Mouse (Mus musculus) olfactory bulb, adult 2 months (tissue): ENCODE data around the gene Xrcc4.

Source experiments
- CTCF ChIP-seq: fragments of 200-500 bp; IDR thresholded peaks from 2 replicates; pipeline ENCODE4 v1.5.1; 2012; ENCODE audit warnings: low read depth, mild to moderate bottlenecking, low read length, moderate library complexity; ENCODE audit not compliant: insufficient read depth
- POLR2A ChIP-seq: fragments of 200-500 bp; IDR thresholded peaks from 2 replicates; pipeline ENCODE4 v1.6.1; 2012; ENCODE audit warnings: mild to moderate bottlenecking, low read depth, low read length, moderate library complexity; ENCODE audit not compliant: insufficient read depth

- TF ChIP-seq POLR2A = no peak
- TF ChIP-seq CTCF = no peak
These were observed 56.4 kb downstream of the Xrcc4 start for GRCm38 (mm10) chr13:90032977-90033376.
